Mouse (Mus musculus) adrenal gland, adult 2 months (tissue): ENCODE measurements around the gene Gnptg. TPM values are rescaled to one million over a fixed set of nuclear protein-coding genes. Genes with fewer than 3 reads are reported as not detected.

Experiments
- DNase-seq: peaks from one replicate; pipeline ENCODE4 v3.0.0; 2021
- microRNA-seq, 2 experiments: library from miRNA; unstranded; fragments of <30 nt; microRNA quantifications; one replicate each; pipeline ENCODE4 v1.2.0; 2021
- polyA plus RNA-seq: library from polyadenylated mRNA; depleted of rRNA; stranded (reverse); fragments of >200 nt; gene quantifications from 2 replicates; pipeline ENCODE4 v1.2.3, GENCODE M21; 2012; rRNA removed
- total RNA-seq, 2 experiments: library from RNA; stranded (reverse); gene quantifications; 2 replicates each; pipeline ENCODE4 v1.2.3; 2021

Gnptg gene
- total and polyA plus RNA-seq, 3 experiments, result 40.0 to 50.6 (median 50.4) TPM

DNA sequence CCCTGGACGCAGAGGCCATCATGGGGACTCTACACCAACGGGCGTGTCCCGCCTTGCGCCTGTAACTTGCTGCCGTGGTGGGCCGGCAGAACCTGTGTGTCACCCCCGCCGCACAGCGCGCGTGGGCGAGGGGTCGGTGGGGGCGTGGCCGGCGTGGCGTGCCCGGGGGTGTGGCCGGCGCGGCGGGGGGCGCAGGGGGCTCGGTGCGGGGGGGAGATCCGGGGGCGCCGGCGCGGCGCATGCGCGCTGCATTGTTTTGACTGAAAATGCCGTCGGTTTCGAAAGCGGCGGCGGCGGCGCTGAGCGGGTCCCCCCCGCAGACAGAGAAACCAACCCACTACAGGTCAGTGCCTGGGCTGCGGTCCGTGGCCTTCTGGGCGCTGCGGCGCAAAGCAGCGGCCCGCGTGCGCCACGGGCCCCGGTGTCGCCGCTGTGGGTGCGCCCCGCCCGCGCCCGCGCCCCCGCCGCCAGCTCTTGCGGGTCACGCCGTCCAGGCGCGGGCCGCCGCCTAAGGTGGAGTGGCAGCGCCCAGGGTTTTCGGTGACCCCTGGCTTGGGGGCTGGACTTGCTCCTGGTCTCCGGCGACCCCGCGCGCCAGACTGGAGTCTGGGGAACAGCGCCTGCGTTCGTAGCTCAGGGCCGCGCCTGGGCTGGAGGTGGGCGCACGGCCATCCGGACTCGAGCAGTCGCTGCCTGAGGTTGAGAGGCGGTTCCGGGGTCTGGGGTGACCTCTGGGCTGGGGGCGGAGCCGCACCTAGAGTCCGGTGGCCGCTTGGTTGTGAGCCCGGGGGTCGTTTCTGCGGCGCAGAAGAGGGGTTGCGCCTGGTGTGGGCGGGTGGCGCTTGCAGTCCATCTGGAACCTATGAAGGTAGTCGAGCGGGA is 51.5 kb downstream of the Gnptg start, which contains the start of gene Unkl:
TSS of gene Unkl (plus strand) at position 248 of the 882 bp plus-strand sequence.
- DNase-seq, result peak; percentile 88

DNA sequence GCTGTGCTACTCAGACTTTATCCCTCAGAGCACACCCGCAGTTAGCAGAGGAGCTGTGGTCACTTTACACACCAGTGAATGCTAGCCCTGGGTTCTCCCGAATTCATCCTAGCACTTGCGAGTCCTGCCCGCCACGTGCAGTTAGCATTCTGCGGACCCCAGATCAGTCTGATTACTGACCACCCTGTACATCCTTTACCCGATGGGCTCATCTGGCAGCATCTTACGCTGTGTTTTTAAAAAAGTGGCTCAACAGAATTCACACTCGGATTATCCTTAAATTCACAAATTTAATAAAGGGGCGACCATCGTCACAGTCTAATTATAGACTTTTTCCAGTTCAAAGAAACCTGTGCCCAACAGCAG is 52.2 kb downstream of the Gnptg start:
- no peak for DNase-seq

DNA sequence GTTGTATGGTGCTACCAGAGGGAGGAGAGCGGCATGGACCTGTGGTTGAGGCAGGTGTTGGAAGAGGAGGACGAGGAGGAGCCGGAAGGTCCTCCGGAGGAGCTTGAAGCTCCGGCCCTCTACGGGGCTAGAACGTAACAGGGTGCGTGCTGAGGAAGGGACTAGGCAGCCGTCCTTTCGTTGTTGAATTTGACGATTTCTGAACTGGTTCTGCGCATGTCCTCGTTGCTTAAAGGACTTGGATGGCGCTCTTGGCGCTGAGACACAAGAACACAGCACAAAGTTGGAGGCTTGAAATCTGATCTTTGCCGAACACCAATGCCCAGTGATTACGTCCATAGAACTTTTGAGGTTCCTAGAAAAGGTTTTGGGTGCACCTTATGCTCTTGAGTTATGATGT is 55.0 kb downstream of the Gnptg start:
- DNase-seq, result no peak

DNA sequence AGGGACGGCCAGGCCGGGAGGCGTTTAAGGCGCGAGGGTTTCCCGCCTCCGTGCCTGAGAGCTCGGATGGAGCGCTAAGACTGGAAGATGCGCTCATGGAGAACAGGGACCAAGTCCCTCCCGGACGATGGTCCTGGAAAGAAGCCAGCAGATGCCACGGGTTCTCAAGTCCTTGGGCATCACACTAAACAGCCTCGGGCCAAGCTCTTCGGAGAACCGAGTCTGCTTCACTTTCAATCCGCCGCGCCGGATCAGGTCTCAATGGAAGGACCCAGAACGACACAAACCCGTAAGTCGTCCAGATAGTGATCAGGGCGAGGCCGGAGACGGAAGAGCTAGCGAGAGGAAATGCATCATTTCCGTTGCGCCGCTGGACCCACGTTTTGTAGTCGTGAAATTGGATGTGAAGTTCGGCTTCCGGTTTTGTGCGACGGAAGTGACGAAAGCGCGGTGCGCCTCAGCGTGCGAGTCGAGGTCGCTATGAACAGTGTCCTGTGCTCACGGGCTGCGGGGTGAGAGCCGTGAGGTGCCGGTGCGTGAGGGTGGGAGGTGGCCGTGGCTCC is 55.7 kb downstream of the Gnptg start, which contains the start of gene BC003965:
TSS of gene BC003965 (plus strand) at position 426 of the 563 bp plus-strand sequence.
- peak; percentile 97 for DNase-seq

Small RNA genes within 50 kb of the gene (microRNA-seq; reads per million reads assigned to microRNA genes)
- 25.7 to 26.9 reads per million in 2 experiments for gene Mir3547

Other genes starting within 250 kb of the Gnptg start
- gene Cramp1l, start 224.3 kb downstream of the Gnptg start, total RNA-seq, result 10 to 100 TPM; 17.8 to 18.2 TPM
- gene Cramp1l, start 224.3 kb downstream of the Gnptg start, polyA plus RNA-seq, result 15.4 and 16.7 TPM in 2 replicates
- gene Ift140, start 224.0 kb downstream of the Gnptg start, total RNA-seq, result 10 to 100 TPM; 27.8 to 28.0 TPM
- 20.9 and 21.8 TPM in 2 replicates for gene Ift140, start 224.0 kb downstream of the Gnptg start, polyA plus RNA-seq
- gene Tmem204, start 156.5 kb downstream of the Gnptg start, total RNA-seq, result 10 to 100 TPM; 32.2 to 44.8 TPM
- 59.2 and 64.1 TPM in 2 replicates for gene Tmem204, start 156.5 kb downstream of the Gnptg start, polyA plus RNA-seq
- gene Telo2, start 124.2 kb downstream of the Gnptg start, total RNA-seq, result 10 to 100 TPM; 16.4 to 24.5 TPM
- gene Telo2, start 124.2 kb downstream of the Gnptg start, polyA plus RNA-seq, result 15.5 and 15.7 TPM in 2 replicates
- not detected for gene Ptx4, start 119.4 kb downstream of the Gnptg start, total RNA-seq
- gene Ptx4, start 119.4 kb downstream of the Gnptg start, polyA plus RNA-seq, result not detected in 2 replicates
- gene Clcn7, start 106.7 kb downstream of the Gnptg start, total RNA-seq, result 10 to 100 TPM; 38.3 to 48.6 TPM
- 33.9 and 37.4 TPM in 2 replicates for gene Clcn7, start 106.7 kb downstream of the Gnptg start, polyA plus RNA-seq
- under 1 TPM in 1 of 2 experiments, not detected in 1; 0.12 TPM for gene Ccdc154, start 77.7 kb downstream of the Gnptg start, total RNA-seq
- gene Ccdc154, start 77.7 kb downstream of the Gnptg start, polyA plus RNA-seq, result 0.03 and 0.07 TPM in 2 replicates
- not detected for gene Gm38655, start 64.7 kb downstream of the Gnptg start, total RNA-seq
- gene Gm38655, start 64.7 kb downstream of the Gnptg start, polyA plus RNA-seq, result not detected in 2 replicates
- gene BC003965, start 55.6 kb downstream of the Gnptg start, total RNA-seq, result 10 to 100 TPM; 16.7 to 24.4 TPM
- 24.0 and 25.7 TPM in 2 replicates for gene BC003965, start 55.6 kb downstream of the Gnptg start, polyA plus RNA-seq
- 10 to 100 TPM; 14.0 to 18.1 TPM for gene Unkl, start 51.7 kb downstream of the Gnptg start, total RNA-seq
- gene Unkl, start 51.7 kb downstream of the Gnptg start, polyA plus RNA-seq, result 23.7 and 30.3 TPM in 2 replicates
- gene Tsr3, start within 50 bp of the Gnptg start, total RNA-seq, result 10 to 100 TPM; 18.5 to 25.1 TPM
- 24.1 and 28.9 TPM in 2 replicates for gene Tsr3, start within 50 bp of the Gnptg start, polyA plus RNA-seq
- 10 to 100 TPM in 1 of 2 experiments, 1 to 10 TPM in 1; 9.7 to 10.1 TPM for gene Baiap3, start 16.2 kb upstream of the Gnptg start, total RNA-seq
- 84.6 and 90.0 TPM in 2 replicates for gene Baiap3, start 16.2 kb upstream of the Gnptg start, polyA plus RNA-seq
- 100 to 1,000 TPM; 225 to 248 TPM for gene Ube2i, start 34.5 kb upstream of the Gnptg start, total RNA-seq
- gene Ube2i, start 34.5 kb upstream of the Gnptg start, polyA plus RNA-seq, result 79.5 and 103 TPM in 2 replicates
- under 1 TPM; 0.23 to 0.48 TPM for gene Prss34, start 58.3 kb upstream of the Gnptg start, total RNA-seq
- gene Prss34, start 58.3 kb upstream of the Gnptg start, polyA plus RNA-seq, result not detected in 2 replicates
- not detected for gene Prss28, start 68.5 kb upstream of the Gnptg start, total RNA-seq
- gene Prss28, start 68.5 kb upstream of the Gnptg start, polyA plus RNA-seq, result not detected in 2 replicates
- gene Prss29, start 78.5 kb upstream of the Gnptg start, total RNA-seq, result not detected
- not detected in 2 replicates for gene Prss29, start 78.5 kb upstream of the Gnptg start, polyA plus RNA-seq
- 1 to 10 TPM in 1 of 2 experiments, under 1 TPM in 1; 0.98 to 1.5 TPM for gene Tpsab1, start 105.4 kb upstream of the Gnptg start, total RNA-seq
- gene Tpsab1, start 105.4 kb upstream of the Gnptg start, polyA plus RNA-seq, result 4.3 and 4.9 TPM in 2 replicates
- 1 to 10 TPM; 2.8 to 3.8 TPM for gene Tpsb2, start 126.2 kb upstream of the Gnptg start, total RNA-seq
- gene Tpsb2, start 126.2 kb upstream of the Gnptg start, polyA plus RNA-seq, result 10.0 and 18.1 TPM in 2 replicates
- not detected for gene Tpsg1, start 129.1 kb upstream of the Gnptg start, total RNA-seq
- 0.20 and 0.75 TPM in 2 replicates for gene Tpsg1, start 129.1 kb upstream of the Gnptg start, polyA plus RNA-seq
- gene Cacna1h, start 193.7 kb upstream of the Gnptg start, total RNA-seq, result 10 to 100 TPM; 77.1 to 96.1 TPM
- gene Cacna1h, start 193.7 kb upstream of the Gnptg start, polyA plus RNA-seq, result 163 and 202 TPM in 2 replicates
- gene Tekt4, start 214.5 kb upstream of the Gnptg start, total RNA-seq, result under 1 TPM in 1 of 2 experiments, not detected in 1; 0.17 TPM
- gene Tekt4, start 214.5 kb upstream of the Gnptg start, polyA plus RNA-seq, result 0.17 TPM in 1 of 2 replicates, not detected in the other